Mouse (Mus musculus) right cerebral cortex, postnatal 4 days (tissue): Measurements from ENCODE around the gene Cpne1.
"Not testable (repeated sequence)": the region's sequence is repeated elsewhere in the genome, so short reads cannot be mapped to it uniquely, and the experiment has no call there.

Experiments used
- DNase-seq: peaks from one replicate; pipeline ENCODE4 v3.0.0-alpha.2; 2022

Gene Cpne1

DNA sequence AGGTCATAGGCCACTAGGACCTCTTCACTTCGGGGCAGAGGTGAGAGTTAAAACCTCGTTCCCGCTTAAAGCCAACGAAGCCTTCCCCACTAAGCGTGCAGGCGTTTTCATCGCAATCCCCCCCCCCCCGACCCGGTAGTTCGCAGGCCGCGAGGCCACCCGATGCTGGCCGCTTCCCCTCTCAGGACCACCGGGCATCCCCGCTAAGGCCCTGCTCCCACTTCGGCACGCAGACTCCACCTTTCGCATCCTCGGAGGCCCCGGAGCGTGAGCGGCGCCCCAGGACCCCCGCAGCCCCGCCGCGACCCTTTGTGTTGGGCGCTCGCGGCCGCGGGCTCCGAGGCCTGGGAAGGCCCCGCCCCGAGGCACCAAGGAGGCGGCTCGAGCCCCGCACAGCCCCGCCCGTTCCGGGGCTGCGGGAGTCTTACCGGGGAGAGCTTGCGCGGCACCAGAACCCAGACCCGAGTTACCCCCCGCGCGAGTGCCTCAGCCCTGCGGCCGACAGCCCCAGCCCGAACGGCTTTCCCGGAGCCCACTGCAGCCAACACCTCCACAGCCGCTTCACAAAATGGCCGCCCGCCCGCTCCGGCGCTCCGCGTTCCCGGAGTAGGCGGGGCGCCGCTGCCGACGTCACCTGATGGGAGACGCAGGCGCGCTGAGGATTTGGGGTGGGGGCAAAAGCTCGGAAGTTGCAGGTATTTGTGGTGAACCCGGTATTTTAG lies at the start of gene Cpne1, which contains the start of gene Rbm12:
TSS of gene Cpne1 (minus strand) at position 608 of the 722 bp plus-strand sequence.
TSS of gene Rbm12 (minus strand) at position 621 of the 722 bp plus-strand sequence.
- DNase-seq, result peak; percentile 96

- no peak for DNase-seq
Observed at GRCm38 (mm10) chr2:156151538-156151937, 39.8 kb upstream of the Cpne1 start.

DNA sequence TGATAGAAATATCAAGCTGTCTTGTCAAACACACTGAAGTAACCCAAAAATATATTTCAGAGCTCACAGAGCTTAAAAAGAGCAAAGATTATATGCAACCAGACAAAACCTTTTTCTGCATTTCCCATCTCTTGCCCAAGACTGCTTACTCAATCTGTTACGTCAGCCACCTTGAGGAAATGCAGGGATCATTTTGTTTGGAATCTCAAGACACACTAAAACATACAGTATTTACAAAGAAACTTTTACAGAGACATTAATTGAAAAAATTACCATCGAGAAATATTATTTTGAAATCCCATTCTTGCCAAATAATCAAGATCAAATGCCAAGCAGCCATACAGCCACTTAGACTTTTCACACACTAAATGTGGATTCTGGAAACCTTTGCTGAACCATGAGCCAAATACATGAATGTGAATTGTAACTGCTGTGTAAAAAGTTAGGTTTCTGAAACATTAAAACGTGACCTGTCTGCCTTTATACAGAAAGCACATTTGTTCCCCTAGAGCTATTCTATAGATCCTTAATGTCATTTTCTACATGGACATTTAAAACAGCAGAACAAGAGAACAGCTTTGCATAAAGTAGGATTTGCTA lies 35.7 kb upstream of the Cpne1 start:
- DNase-seq, result no peak

DNA sequence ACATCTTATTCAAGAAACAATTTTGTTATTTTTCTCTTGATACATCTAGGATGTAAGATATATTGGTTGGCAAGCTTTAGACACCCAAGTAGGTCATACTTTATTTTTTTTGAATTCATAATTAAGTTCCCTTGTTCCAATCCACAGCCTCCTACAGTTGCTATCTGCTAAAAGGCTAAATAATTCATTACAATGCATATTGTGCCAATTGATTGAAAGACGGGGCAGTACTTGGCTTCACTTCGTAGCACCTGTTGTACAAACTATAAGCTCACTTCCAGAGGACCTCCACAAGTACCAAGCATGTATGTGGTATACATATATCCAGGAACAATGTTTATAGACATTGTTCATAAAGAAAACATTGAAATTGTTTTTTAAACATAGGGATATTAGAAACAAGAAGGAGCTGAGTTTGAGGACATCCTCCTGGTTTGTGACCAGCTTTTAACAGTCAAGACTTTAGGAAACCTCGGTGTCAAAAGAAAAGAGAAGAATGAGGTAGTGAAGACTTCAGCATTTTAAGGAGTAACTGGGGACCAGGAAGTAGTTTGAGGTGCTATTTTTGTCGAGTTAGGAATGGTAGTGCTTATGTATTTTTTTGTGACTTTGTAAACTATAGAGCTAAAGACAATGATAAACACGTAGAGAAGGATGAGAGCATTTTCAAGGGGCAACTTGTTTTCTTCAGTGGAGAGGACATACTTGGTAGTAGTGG lies 34.7 kb upstream of the Cpne1 start:
- no peak for DNase-seq

- DNase-seq, result no peak
Observed at GRCm38 (mm10) chr2:156145486-156146130, 33.8 kb upstream of the Cpne1 start.

DNA sequence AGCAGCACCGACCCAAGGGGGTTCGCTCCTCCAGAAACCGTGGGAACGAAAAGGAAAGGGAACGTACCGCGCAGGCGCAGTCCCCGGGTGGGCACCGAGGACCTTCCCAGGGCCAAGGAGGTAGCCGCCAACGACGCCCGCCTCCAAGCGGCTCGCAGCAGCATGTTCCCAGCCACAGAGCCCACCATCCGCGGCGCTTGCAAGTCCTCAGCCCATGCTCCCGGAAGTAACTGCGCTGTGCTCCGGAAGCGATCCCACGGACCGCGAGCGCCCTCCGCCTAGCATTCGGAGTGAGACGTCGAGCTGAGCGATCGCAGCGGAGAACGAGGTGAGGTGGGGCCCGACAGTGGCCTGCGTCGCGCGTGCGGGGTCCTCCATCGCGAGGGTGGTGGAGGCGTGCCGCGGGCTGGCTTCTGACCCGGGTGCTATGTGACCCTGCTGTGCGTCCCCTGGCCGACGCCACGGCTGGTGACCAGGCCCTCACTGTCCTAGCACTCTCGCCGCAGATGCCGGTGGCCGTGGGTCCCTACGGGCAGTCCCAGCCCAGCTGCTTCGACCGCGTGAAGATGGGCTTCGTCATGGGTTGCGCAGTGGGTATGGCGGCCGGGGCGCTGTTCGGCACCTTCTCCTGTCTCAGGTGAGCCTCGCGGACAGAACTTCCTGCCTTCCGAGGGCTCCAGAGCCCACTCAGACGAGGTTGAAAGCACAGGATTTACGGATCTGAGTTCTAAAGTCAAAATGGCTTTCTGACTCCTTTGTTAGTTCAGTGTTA lies 32.4 kb upstream of the Cpne1 start, which contains the start of the genes Romo1 and Nfs1:
TSS of gene Romo1 (plus strand) at position 87 of the 772 bp plus-strand sequence.
TSS of gene Nfs1 (minus strand) at position 234 of the 772 bp plus-strand sequence.
- DNase-seq, result peak; percentile 96

DNA sequence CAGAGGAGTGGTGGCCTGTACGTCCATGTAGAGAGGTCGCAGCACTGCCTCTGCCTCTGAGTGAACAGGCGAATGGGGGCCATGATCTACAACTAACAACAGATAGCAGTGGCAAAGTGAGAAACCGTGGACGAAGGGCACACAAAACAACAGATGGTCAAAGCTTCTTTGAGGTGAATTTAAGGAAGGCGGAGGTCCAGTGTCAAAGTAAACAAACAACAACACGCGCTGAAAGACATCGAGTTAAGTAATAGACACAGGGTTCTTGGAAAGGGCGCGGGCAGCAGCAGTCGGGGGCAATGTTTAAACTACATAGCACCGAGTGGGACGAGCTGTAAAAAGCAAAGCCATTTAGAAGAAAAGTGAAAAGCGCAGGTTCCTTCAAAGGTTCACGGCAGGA lies 31.6 kb upstream of the Cpne1 start:
- no peak for DNase-seq

GRCm38 (mm10) chr2:156142820-156143219 lies 31.1 kb upstream of the Cpne1 start:
- DNase-seq, result no peak

DNA sequence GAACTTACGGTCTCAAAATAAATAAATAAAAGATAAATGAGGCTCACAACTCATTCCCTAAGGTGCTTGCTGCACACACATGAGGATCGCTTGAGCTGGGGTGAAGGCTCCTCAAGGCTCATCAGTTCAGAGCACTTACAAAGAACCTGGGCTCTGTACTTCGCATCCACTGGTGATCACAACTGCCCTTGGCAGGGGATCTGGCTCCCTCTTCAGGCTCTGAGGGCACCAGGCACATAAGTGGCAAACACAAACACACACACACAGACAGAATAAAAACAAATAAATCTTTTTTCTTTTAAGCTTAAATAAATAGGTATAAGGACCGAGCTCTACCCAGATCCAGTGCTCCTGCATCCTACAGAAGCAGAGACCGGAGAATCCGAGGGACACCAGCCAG lies 23.9 kb upstream of the Cpne1 start:
- no peak for DNase-seq

DNA sequence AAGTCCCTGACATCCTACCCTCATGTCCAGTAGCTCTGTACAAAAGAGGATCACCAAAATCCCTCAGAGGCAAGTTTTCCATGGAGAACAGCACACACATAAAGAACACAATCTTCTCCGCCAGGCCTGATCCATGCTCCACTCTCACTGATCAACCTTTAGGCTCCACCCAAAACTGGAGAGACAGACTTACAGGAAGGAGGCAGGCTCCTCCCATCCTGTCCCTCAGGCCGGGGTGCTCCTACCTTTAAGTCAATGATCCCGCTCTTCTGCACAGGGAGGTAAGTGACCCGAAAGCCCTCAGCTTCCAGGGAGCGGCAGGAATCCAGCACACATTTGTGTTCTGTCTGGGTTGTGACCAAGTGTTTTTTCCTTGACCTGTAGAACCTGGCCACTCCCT lies 22.4 kb upstream of the Cpne1 start:
- DNase-seq, result no peak

- no peak for DNase-seq
Observed at GRCm38 (mm10) chr2:156126992-156127391, 15.2 kb upstream of the Cpne1 start, which contains the start of gene Gm28036. TSS of gene Gm28036 (minus strand) at chr2:156127092.

DNA sequence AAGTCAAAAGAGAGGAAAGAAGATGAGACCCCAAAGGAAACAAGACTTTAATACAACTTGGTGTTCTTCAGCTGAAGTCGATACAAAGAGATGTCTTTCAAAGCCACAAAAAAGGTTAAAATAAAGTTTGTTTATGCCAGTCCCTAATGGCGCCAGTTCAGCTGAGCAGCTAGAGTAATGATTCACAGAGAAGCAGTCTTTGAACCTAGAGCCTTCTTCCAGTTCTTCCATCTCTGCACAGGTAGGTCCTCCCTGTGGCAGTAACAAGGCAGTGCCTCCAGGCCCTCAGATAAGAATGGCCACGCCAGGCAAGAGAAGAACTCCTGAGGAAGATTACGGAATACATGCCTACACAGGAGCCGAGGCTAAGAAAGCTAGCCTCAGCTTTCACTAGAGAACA lies 12.0 kb upstream of the Cpne1 start:
- DNase-seq, result no peak

- no peak for DNase-seq
Observed at GRCm38 (mm10) chr2:156119566-156119965, 7.8 kb upstream of the Cpne1 start.

DNA sequence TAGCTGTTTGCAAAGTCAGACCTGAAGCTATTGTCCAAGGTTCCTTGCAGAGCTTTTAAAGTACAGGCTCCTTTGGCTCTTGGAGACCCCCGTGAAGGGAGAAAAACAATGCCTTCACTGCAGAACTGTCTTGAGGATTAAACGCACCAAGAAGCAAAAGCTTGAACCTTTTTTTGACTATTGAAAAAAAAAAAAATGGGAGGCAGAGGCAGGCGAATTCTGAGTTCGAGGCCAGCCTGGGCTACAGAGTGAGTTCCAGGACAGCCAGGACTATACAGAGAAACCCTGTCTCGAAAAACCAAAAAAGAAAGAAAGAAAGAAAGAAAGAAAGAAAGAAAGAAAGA lies 287 bp upstream of the Cpne1 start:
- DNase-seq, result not testable (repeated sequence)

DNA sequence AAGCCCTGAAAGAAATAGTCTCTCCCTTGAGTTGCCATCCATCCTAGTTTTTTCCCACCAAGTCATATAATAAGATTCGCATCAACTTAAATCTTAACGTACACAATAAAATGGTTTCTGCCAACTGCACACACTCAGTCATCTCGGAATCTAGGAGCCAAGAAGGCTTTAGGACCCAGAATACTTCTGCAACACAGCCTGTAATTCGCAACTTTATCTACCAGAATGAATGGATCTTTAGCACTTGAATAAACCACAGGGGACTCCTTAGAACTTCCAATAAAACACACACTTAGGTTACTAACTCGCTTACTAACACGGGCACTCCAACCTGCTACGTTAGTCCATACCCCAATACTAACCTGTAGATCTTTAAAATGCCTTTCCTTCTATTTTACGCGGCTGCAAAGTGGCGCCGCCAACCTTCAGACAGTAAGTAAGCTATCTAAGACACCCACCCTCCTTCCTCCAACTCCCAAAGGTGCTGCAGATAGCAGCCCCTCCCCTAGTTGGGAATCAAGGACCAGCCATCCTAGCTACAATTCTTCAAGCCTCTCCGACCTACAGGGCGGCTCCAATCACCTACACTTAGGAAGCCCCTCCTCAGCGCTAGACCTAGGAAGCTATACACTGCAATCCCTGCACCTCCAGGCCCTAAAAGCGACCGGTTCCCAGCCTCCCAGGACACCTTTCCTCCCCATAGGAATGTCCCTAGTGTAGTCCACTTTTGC lies 973 bp downstream of the Cpne1 start:
- no peak for DNase-seq

GRCm38 (mm10) chr2:156091926-156092325 lies 19.8 kb downstream of the Cpne1 start:
- DNase-seq, result no peak

DNA sequence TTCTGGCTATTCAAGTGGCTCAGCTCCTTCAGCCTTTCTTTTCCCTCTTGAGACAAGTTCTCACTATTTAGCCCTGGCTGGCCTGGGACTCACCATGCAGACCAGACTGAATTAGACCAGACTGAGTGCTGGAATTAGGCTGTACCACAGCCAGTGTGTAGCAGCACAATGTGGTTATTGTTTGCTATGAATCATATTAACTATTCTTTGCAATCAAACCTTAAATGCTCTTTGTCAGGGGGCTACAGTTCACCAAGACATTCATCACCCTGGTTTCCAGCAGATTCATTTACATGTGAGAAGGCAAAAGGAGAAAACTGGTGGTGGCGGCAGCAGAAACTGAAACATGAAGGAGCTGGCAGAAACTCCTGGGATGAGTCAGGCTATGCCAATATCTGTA lies 22.0 kb downstream of the Cpne1 start:
- DNase-seq, result no peak

DNA sequence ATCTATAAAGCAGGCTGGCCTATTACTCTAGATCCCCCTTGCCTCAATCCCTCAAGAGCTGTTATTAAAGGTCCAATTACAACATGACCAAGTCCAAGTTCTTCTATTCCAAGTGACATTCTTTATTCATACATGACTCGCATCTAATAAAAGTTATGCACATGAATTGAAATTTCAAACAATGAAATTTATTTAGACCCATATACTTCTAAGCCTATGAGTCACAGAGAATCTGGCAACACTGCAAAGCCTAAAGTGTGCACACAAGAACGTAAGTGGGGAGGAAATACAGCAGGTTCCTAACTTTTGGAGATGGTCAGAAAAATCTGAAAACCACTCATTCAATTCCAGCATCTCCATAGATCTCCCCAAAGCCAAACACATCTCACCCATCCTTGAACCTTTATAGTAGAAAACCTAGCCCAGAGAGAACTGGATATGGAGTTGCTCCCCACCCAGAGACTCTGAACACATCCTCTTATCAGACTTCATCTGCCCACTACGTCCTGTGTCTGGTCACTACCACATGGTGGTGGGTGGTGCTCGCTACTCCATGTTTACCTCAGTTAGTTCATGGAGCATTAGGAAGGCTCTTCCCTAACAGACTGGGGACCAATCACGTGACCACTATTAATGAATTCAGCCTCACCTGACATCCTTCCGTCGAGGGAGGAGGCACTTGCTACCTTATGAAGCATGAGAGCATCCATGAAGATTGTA lies 24.2 kb downstream of the Cpne1 start:
- no peak for DNase-seq

- DNase-seq, result no peak
Observed at GRCm38 (mm10) chr2:156084541-156084940, 27.2 kb downstream of the Cpne1 start.

GRCm38 (mm10) chr2:156080391-156080790 lies 31.4 kb downstream of the Cpne1 start:
- no peak for DNase-seq

- DNase-seq, result no peak
Observed at GRCm38 (mm10) chr2:156079674-156080073, 32.1 kb downstream of the Cpne1 start.
